Mouse (Mus musculus) stomach, postnatal 0 days (tissue): ENCODE results near the gene Insm2.

Experiments
- CTCF ChIP-seq: IDR thresholded peaks from 2 replicates; pipeline ENCODE4 v1.5.1; 2016; ENCODE audit warnings: antibody characterized with exemption, low read depth, mild to moderate bottlenecking, moderate library complexity
- EP300 ChIP-seq: optimal IDR thresholded peaks from 2 replicates; pipeline ENCODE3; 2016; ENCODE audit warnings: antibody characterized with exemption

DNA sequence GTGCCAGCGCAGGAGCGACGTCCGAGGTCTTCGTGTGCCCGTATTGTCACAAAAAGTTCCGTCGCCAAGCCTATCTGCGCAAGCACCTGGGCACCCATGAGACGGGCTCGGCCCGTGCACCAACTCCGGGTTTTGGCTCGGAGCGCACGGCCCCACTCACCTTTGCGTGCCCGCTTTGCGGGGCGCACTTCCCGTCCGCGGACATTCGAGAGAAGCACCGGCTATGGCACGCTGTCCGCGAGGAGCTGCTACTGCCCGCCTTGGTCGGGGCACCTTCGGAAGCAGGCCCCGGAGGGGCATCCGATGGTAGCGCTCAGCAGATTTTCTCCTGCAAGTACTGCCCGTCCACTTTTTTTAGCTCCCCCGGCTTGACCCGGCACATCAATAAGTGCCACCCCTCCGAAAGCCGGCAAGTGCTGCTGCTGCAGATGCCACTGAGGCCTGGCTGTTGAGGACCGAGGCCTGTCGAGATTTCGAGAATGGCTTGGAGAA, 1.3 kb downstream of the Insm2 start:
- TF ChIP-seq EP300 = no peak
- no peak for TF ChIP-seq CTCF
